Mouse (Mus musculus): ENCODE data around the gene Gm28553. TPM values are rescaled to one million over a fixed set of nuclear protein-coding genes. Genes with fewer than 3 reads are reported as not detected.
"Not testable (repeated sequence)": the region's sequence is repeated elsewhere in the genome, so short reads cannot be mapped to it uniquely, and the experiment has no call there.

Gm28553 gene
- not detected in 2 replicates for polyA plus RNA-seq (2016; fragmentation: Nextera tagmentation; extraction: Ambion mirVana)

- no CpG with 5 or more reads among the region's 5 CpGs for WGBS
- not testable (repeated sequence) for H3K4me1 ChIP-seq (replicated peaks); ATAC-seq (ENCODE audit: insufficient number of reproducible peaks, insufficient read depth, low FRiP score, low TSS enrichment, low read depth)
Observed at GRCm38 (mm10) chrY:48856197-48856596, at the start of gene Gm28553. Gene Gm28553, plus strand, starts transcription at chrY:48856497.

More at GRCm38 (mm10) chrY:48856197-48856596, at the start of gene Gm28553:
- H3K9ac ChIP-seq (replicated peaks); H3K4me3 ChIP-seq (replicated peaks); H3K9me3 ChIP-seq; H3K27me3 ChIP-seq; H3K27ac ChIP-seq; H3K36me3 ChIP-seq; H3K4me2 ChIP-seq: not testable (repeated sequence)
